Mouse (Mus musculus) kidney, adult 2 months (tissue): Measurements from ENCODE around the gene Znfx1. TPM values are rescaled to one million over a fixed set of nuclear protein-coding genes. Genes with fewer than 3 reads are reported as not detected.

ENCODE experiments used
- DNase-seq: peaks from one replicate; pipeline ENCODE4 v3.0.0; 2021
- H3K27ac ChIP-seq: fragments of 200-500 bp; 2 replicates; pipeline ENCODE4 v1.5.1; 2012; ENCODE audit warnings: low read depth, low read length, control low read depth, inconsistent platforms; ENCODE audit not compliant: insufficient read depth
- H3K27me3 ChIP-seq: fragments of 200-500 bp; replicated peaks from 2 replicates; pipeline ENCODE4 v1.6.1; 2012; ENCODE audit warnings: mild to moderate bottlenecking, moderate library complexity, low read length, inconsistent platforms; ENCODE audit not compliant: control insufficient read depth, insufficient read depth
- H3K36me3 ChIP-seq: fragments of 200-500 bp; 2 replicates; pipeline ENCODE4 v1.6.1; 2012; ENCODE audit warnings: mild to moderate bottlenecking, moderate library complexity, low read length, inconsistent platforms; ENCODE audit not compliant: control insufficient read depth, insufficient read depth
- H3K4me1 ChIP-seq: fragments of 200-500 bp; 2 replicates; pipeline ENCODE4 v1.6.1; 2011; ENCODE audit warnings: low read length; ENCODE audit not compliant: control insufficient read depth, insufficient read depth
- H3K4me3 ChIP-seq: fragments of 200-500 bp; 2 replicates; pipeline ENCODE4 v1.5.1; 2011; ENCODE audit warnings: mild to moderate bottlenecking, low read depth, low read length, control low read depth; ENCODE audit not compliant: insufficient read depth
- CTCF ChIP-seq: fragments of 200-500 bp; conservative IDR thresholded peaks from 2 replicates; pipeline ENCODE4 v1.5.1; 2011; ENCODE audit warnings: low read depth, mild to moderate bottlenecking, control low read depth, low read length, moderate library complexity, mixed read lengths; ENCODE audit not compliant: insufficient read depth, insufficient read length
- POLR2A ChIP-seq: fragments of 200-500 bp; IDR thresholded peaks from one replicate; pipeline ENCODE4 v1.6.1; 2011; ENCODE audit warnings: low read depth, low read length, control low read depth
- WGBS: fragments of 180-500 bp; shearing (Covaris S2); methylation state at CpG from one replicate; pipeline ENCODE4 v1.1.7; 2018; 5-methylcytosine and 5-hydroxymethylcytosine counted together
- polyA plus RNA-seq: library from polyadenylated mRNA; depleted of rRNA; stranded (reverse); fragments of >200 nt; gene quantifications from 2 replicates; pipeline ENCODE4 v1.2.3, GENCODE M21; 2012; rRNA removed

The Znfx1 gene
- polyA plus RNA-seq, 1 experiment = 60.9 TPM

GRCm38 (mm10) chr2:166995796-166996532 is 66.9 kb downstream of the Znfx1 start, which contains the start of gene Stau1:
Gene Stau1 (minus strand): TSS chr2:166996299.
- no peaks in the 10 kb centered on the region for H3K27me3 ChIP-seq
- TF ChIP-seq CTCF (no peak), POLR2A (peak; percentile 48)

GRCm38 (mm10) chr2:166995021-166995795 is 67.6 kb downstream of the Znfx1 start:
- WGBS = under 1% methylated on average over 28 of the region's 28 CpGs
- H3K27ac ChIP-seq = peak overlapping the region; percentile 52; the same call in 1 of the 2 replicates
- no peak for DNase-seq

More at GRCm38 (mm10) chr2:166995796-166996532, 66.9 kb downstream of the Znfx1 start, which contains the start of gene Stau1:
- peaks cover 36% of the 10 kb centered on the region for H3K4me1 ChIP-seq
- H3K36me3 ChIP-seq = no peaks in the 10 kb centered on the region
- H3K27ac ChIP-seq = peak within 1 kb of the TSS; percentile 92
- WGBS = 1% methylated on average over 86 of the region's 88 CpGs
- peak within 1 kb of the TSS; percentile 66 for H3K4me3 ChIP-seq
- DNase-seq = peak; percentile 98

GRCm38 (mm10) chr2:166991945-166992344 is 70.9 kb downstream of the Znfx1 start:
- no peak for TF ChIP-seq POLR2A
- no peak for TF ChIP-seq CTCF
- Histone ChIP-seq H3K4me3 (no peak overlapping the region), H3K4me1 (peaks cover 41% of the 10 kb centered on the region), H3K27ac (no peak overlapping the region), H3K27me3 (no peaks in the 10 kb centered on the region), H3K36me3 (no peaks in the 10 kb centered on the region)
- no peak for DNase-seq

More at GRCm38 (mm10) chr2:166995021-166995795, 67.6 kb downstream of the Znfx1 start:
- Histone ChIP-seq H3K4me3 (peak overlapping the region; percentile 66), H3K36me3 (no peaks in the 10 kb centered on the region), H3K27me3 (no peaks in the 10 kb centered on the region), H3K4me1 (peaks cover 36% of the 10 kb centered on the region)
- TF ChIP-seq CTCF (no peak), POLR2A (no peak)

GRCm38 (mm10) chr2:166990861-166991260 is 72.0 kb downstream of the Znfx1 start:
- H3K36me3 ChIP-seq = no peaks in the 10 kb centered on the region
- no peak overlapping the region for H3K4me3 ChIP-seq
- peaks cover 37% of the 10 kb centered on the region for H3K4me1 ChIP-seq
- no peak for TF ChIP-seq POLR2A
- TF ChIP-seq CTCF = 0 out of 2 replicates have a peak, but pooled peaks have one; percentile 22
- no peak for DNase-seq
- no peak overlapping the region for H3K27ac ChIP-seq
- WGBS = 60% methylated on average over 7 of the region's 7 CpGs
- no peaks in the 10 kb centered on the region for H3K27me3 ChIP-seq

Other genes with a start within 250 kb of the Znfx1 start
- gene Cse1l, start 157.0 kb downstream of the Znfx1 start, polyA plus RNA-seq = 15.8 TPM in 2 replicates
- gene Stau1, start 66.7 kb downstream of the Znfx1 start, polyA plus RNA-seq = 25.7 and 34.2 TPM in 2 replicates
- gene Ddx27, start 47.8 kb downstream of the Znfx1 start, polyA plus RNA-seq = 14.9 and 15.0 TPM in 2 replicates
- 2.9 and 4.0 TPM in 2 replicates for gene Kcnb1, start 127.1 kb upstream of the Znfx1 start, polyA plus RNA-seq
- 8.3 and 11.2 TPM in 2 replicates for gene Ptgis, start 177.6 kb upstream of the Znfx1 start, polyA plus RNA-seq